Mouse (Mus musculus) ovary, postnatal 36 days (tissue): ENCODE measurements around the gene Polr1a.

Experiments
- DNase-seq: peaks from one replicate; pipeline ENCODE4 v3.0.0; 2022; ENCODE audit warnings: low spot score, mixed read lengths

Gene Polr1a

DNA sequence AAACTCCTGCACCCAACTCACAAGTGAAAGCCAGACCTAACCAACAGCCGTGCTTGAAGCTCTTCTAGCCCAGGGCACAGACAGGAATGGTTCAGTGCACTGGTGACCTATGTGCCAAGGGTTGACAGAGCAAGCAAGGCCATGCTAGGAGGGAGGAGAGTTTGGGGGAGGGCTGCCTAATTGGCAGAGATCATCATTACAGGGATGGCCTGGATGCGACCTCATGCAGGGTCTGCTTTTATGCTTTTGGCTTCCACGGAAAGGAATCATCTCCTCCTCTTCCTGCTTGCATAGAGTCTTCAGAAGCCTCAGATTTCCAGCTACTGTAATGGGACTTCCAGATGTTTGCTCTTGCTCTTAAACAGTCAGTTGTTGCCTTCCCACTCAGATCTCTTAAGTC is 40.9 kb downstream of the Polr1a start:
- DNase-seq: no peak

DNA sequence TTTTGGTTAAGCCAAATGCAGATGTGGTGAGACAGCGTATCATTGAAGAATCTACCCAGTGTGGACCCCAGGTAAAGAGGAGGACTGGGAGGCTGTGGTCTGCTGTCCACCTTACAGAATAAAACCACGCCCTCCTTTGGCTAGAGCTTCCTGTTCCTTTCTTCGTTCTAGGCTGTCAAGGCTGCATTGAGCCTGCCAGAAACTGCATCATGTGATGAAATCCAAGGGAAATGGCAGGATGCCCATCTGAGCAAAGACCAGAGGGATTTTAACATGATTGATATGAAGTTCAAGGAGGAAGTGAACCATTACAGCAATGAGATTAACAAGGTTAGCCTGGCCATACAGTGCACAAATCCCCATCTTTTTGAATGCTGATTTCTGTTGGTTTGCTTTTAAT is 41.7 kb downstream of the Polr1a start:
- DNase-seq: peak; percentile 46

DNA sequence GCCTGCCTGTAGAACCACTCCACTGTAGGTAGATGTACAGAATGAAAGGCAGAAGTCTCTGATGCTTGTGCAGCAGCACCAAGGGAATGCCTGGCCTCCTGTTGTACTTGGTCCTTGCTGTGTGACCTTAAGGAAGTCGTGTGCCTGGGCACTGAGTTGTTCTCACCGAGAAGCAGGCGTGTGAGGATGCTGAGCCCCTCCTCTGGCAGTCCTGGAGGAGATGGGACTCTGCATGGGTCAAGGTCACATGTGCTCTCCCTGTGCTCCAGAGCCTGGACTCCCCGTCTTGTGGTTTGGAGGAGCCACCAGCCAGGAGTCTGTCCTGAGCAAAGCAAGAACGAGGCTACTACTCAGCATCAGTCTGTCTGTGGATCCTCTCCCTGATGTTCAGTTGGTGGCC is 42.3 kb downstream of the Polr1a start:
- DNase-seq: no peak

DNA sequence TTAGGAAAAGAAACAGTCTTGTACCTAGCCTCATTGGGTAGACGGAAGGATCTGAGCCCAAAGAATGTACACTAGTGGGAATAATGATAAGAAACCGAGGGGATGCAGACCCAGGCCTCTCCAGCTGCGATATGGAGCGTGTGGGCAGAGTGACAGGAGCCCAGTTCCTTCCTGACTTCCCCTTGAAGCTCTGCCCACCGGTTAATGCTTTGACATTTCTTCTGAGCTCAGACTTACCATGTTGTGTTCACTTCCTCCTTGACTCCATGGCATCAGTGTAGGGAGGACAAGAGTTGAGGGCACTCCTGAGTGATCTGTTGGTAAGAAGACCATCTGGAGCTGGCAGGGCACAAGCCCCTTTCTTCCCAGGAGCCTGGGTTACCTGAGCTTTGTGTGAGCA is 53.3 kb downstream of the Polr1a start:
- no peak for DNase-seq

DNA sequence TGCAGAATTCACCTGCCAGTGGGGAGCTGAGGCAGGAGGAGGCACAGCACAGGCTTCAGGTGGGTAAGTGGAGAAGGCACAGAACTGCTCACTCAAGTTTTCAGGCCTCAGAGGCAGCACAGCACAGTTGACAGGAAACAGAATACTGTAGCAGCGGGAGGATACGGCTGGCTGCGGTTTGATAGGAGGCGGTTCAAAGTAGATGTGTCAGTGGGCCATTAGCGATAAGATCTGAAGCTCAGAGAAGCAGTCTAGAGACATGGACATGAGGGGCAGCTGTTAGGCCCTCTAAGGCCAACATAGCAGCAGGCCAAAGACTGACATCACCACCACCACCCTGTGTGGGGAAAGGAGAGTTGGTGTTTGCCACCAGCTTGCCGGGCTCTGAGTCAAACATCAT is 53.9 kb downstream of the Polr1a start:
- DNase-seq: no peak

DNA sequence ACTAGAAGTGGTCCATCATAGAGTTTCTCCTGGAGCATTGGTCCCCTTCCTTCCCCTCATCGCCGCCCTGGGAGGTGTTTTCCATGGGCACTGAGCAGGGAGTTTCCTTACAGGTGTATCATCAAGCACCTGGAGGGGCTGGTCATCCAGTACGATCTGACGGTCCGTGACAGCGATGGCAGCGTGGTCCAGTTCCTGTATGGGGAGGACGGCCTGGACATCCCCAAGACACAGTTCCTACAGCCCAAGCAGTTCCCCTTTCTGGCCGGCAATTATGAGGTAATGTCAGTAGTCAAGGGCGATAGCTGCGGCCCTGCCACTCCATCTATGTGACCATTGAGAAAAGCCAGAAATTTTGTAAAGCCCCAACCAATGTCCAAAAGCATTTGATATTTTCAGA is 54.7 kb downstream of the Polr1a start:
- DNase-seq: no peak

DNA sequence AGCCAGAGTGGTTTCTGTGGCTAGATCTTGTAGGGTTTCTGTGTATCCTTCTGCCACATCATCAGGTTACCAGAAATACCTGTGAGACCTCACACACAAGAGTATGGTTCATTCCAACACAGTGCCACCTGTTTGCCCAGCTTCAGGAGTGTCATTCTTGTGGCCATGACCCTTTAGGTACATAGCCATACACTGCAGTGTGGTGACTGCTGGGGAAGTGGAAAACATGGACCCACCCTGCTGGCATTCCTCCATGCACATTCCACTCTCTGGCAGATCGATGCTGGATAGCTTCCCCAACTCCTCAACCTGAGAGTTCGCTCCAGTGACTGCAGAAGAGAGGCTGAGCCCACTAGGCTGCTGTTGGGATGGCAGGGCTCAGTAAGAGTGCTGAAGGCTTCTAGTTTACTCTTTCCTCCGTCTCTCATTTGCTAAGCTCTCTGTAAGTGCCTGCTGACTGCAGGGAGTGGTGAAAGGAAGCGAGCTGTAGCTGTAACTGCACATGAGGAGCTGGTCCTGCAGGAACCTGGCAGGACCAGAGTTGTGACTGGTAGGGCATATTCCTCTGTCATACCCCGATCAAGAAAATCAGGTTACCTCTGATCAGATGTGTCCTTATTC is 57.9 kb downstream of the Polr1a start:
- no peak for DNase-seq

DNA sequence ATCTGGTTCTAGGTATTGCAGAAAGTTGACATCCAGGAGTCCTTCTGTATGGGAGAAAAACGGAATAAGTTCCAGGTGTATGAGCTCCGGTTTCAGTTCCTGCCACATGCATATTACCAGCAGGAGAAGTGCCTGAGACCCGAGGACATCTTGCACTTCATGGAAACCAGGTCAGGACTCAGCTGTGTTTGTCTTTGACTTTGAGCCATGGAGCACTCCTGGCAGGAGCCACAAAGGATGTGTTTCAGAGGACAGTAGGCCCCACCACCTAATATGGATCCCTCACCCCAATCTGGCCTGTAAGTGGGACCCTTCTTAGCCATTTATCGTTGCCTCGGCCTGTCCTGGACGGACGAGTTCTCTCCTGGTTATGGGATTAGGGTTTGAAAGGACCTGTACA is 59.0 kb downstream of the Polr1a start:
- DNase-seq: no peak

DNA sequence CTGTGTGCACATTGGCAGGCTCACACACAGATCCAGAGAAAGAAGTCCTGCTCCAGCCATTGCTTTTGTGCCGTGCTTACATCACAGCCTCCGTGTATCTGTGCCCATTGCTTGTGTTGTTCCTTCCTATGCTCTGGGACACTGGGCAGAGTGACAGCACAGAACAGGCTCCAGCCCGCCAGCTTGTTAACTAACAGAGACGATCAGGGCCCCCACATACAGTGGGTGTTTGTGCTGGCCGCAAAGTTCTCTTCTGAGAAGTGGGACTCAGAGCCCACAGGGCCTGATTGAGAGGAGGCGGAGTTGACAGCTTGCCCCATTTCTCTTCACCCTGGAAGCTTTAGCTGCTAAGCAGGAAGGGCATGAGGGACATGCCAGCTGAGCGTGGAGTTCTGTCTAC is 60.6 kb downstream of the Polr1a start:
- DNase-seq: no peak

DNA sequence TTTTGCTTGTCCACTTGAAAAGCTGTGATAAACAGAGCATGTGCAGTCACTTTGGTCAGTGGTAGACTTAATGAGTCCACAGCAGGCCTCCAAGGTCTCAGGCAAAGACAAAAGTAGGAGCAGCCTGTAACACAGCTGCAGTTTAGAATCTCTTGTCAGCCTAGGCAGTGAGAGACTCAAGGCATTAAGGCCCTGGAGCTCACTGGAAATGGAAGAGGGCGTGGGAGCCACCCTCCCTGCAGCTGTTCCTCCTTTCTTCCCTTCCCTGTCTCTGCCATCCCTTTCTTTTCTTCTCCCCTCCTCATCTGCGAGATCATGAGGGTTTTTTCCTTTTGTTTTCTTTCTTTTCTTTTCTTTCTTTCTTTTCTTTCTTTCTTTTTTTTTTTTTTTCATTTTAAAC is 61.3 kb downstream of the Polr1a start:
- DNase-seq: no peak

DNA sequence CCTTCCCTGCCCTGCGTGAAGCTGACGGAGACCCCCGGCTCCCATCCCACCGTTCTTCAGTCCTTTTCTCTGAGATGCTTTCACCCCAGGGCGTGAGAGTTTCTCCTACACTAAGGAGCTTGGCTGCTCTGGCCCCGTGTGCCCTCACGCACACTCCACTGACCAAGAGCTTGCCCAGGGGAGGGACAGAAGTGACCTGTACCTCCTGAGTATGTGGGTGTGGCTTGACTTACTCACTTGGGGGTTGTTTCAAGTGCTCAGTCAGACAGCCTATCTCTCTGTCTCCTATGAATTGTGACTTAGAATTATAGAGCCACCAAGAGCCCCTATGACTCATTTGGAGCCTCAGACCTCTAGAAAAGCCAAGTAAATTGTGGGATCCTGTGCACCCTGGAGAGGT is 67.7 kb downstream of the Polr1a start:
- no peak for DNase-seq

DNA sequence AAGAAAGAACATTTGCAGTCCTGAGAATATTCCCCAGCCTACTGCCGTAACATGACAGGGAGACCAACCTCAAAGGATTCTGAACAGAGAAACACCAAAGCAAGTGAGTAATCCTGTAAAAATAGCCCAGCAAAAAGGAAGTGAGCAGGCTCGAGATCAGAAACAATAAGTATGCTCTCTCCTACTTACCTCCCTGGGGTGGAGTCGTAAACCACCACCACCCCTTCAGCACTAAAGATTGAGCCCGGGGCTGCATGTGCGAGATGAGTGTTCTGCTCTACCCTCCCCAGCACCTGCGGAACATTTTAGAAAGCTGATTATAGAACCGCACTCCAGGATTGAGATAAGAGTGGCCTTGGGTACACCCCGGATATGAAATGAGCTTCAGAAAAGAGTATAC is 71.3 kb downstream of the Polr1a start:
- DNase-seq: no peak

DNA sequence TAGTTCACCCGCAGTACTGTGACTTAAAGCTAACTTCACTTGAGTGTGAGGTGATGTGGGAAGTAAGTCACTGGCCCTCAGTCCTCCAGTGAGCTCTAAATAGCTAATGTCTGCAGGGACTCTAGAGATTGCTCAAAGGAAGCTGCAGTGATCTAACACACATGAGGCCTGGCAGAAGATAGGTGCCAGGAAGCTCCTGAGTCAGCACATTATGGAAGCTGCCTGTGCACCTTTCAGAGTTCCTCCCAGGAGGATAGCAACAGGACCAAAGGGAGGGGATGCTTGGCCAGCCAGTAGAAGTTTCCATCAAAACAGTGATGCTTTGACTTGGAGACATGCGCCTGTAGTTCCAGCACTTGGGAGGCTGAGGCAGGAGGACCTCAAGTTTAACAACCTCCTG is 71.7 kb downstream of the Polr1a start:
- no peak for DNase-seq

DNA sequence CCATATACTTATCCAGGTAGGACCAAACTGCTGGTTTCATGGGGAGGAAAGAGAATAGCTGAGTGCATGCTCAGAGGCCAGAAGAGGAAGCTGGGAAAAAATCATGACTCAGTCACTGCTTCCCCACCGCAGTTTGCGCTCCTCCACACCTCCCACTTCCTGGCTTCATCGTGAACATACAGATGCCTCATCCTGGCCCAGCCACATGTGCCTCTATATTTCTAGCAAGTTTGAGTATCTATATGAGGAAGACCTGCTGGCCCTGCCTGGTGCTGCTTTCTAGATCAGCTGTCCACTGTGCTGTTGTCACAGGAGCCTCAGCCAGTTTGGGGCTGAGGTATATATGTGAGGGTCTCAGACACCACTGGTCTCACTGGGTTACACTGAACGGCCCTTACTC is 72.6 kb downstream of the Polr1a start:
- no peak for DNase-seq

DNA sequence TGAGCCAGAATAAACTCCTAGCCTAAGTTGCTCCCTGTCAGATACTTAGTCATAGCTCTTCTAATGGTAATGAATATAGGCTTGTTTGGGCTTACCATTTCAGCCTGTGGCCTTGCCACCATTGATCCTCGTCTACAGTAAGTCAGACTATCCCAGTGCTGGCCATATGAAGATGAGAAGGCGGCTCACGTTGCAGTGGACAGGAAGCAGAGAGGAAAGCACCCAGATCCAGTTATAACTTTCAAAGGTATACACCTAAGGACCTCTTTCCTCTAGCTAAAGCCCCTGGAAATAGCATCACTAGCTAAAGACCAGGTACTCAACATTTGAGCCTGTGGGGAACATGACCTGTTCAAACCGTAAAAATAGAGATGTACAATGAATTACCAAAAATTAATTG is 77.1 kb downstream of the Polr1a start:
- DNase-seq: no peak

DNA sequence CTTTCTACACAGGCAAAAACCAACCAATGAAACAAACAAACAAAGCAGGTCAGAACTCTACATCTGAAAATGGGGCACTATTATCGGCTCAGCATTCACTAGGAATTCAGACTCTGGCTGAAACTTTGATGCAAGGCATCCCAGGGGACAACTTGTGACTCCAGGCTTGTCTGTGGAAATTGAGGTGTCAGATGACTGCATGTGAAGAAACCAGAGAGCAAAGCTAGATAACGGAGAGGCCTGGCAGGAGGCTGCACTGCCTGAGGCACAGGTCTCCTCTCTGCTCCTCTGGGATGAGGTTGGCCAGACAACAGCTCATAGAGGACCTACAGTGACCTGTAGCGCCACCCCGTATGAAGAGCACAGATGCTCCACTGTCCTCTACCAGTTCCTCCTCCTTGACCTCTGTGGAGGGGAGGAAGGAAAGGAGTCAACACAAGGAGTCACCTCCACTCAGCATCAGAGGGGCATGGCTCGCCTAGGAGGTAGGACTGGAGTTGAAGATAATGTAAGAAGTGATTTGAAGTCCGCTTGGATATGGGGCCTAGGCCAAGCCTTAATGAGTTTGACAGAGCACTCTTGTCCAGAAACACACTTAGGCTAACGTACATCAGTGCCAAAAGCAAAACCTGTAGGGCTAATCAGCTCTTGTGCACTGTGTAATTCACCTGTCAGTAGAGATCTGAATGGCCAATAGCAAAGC is 78.8 kb downstream of the Polr1a start:
- no peak for DNase-seq

DNA sequence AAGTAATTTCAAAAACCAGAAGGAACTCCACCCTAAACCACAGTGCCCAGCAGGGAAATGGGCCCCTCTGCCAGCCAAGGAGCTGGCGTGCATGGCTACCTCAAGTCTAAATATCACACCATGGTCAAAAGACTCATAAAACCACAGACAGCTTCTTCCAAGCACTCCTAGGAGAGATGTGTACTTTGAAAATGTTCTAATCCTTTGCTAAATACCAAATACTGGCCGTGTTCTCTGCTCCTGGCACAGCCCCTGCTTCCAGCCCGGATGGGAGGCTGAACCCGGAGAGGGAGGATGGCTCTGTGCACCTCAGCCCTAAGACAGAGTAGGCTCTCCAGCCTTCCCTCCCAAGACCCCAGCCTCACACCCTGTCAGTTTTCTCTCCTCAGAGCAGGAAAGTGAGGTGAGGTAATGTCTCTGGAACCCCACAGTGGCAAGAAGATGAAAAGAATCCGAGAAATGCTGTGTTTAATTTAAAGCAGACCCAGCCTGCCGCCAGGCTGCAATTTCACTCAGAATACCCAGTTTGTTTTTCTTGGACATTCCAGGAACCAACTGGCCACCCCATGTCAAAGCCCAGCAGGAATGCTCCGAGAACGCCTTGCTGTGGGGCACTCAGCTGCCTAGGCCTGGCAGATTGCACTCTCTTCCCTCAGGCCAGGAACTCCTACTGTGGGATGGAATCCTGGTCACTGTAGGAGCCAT is 80.9 kb downstream of the Polr1a start:
- DNase-seq: no peak

DNA sequence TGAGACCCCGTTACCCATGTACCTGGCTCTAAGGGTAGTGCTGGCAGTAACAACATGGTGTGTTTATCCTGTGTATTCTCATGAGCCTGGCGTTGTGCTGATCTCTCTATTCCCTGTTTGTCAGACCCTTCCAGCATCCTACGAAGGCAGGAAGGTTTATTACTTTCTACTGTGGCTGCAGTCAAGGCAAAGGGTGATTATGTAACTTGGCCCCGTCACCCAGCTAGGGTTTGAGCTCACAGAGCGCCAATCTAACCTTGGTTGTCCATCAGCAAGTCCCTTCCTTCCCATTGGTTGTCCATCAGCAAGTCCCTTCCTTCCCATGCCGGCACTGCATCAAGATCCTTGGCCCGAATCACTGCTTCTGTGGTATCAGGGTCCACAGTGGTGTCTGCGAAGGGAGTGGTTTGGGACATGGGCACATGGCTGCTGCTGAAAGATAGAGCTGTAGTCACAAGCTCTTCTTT is 81.6 kb downstream of the Polr1a start:
- peak; percentile 52 for DNase-seq

DNA sequence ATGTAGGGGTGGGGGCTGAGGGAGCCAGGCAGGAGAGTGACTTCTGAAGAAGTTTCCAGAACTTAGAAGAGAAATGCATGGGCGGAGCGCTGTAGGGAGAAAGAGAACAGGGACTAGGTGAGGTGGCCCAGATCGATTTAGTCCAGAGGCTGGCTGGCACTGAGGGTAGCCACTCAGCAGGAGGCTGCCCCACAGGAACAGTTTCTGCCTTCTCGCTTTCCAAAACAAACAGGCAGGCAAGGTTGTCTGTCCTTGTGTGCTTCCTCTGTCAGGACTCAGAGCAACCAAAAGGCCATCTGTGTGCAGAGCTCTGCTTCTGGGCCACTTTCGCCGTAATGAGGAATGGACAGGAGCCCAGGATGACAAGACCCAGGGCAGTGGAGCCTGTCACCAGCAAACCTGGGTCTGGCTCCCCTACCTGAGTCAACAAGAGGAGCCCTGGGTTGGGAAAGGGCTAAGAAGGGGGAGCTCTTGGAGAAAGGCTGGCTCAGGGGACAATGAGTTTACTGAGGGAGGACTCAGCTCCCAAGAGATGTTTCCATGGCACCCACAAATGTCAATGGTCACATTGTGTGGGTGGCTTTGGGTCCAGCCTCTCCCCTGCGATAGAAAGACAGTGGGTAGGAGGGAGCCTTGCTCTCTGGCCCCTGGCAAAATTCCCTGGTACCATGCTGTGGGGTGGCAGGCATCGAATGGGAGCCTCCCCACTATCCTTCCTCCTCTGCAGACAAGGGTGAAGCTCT is 82.5 kb downstream of the Polr1a start:
- DNase-seq: peak; percentile 67

DNA sequence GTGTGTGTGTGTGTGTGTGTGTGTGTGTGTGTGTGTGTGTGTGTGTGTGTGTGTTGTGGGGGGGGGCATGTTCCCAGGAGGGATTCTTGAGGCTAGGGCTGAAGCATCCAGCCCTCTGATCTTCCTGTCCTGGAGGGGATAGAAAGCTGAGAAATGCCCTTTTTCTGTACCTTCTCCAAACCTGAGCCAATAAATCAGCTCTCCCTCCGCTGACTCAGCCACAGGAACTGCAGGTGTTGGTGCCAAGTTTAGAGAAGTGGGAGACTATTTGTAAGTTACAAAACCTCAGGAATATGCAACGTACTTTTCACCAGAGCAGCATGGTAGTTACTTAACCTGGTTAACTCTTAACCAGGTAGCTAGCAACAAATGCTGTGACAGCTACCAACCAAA is 83.1 kb downstream of the Polr1a start:
- DNase-seq: no peak

DNA sequence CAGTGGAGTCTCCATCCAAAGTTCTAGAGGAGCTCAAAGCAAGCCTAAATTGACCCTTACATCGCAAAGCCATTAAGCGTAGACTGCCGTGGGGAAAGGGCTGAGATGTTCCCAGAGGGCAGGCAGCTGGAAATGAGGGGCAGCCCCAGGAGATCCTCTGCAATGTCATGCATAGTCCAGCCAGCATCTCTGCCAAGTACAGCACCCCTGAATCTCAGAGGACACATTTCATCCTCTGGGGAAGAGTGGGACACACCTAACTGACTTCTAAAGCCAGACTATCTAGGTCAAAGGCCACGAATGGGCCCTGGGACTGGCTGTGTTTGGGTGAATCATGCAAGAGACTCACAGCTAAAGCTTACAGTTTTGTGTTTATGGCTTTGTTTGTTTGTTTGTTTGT is 85.2 kb downstream of the Polr1a start:
- DNase-seq: no peak

DNA sequence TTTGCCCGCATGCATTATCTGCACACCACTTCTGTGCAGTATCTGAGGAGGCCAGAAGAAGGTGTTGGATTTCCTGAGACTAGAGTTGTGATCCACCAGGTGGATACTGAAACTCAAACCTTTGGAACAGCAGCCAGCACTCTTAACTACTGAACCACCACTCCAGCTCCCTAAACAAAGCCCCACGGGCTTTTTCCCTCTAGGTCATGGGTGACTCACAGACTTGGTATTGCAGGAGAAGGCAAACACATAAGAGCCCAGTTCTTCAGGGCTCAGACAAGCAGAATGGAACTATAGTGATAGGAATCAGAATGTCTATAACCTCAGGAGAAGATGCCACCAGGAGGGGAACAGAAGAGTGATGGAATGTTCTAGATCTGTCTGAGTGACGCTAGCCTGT is 86.2 kb downstream of the Polr1a start:
- DNase-seq: no peak

DNA sequence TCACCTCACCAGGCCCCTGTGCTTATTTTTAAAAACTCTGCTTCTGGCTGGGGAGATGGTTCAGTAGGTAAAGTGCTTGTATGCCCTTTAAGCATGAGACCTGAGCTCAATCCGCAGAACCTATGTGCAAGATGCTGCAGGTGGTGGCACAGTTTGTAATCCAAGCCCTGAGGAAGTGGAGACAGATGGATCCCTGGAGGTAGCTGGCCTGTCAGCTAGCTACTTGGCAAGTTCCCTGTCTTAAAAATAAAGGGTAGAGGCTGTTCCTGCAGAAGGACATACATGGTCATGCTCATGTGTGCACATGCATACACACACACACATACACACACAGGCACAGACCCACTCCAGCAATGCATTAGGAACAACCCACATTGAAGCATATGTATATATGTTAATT is 88.4 kb downstream of the Polr1a start:
- no peak for DNase-seq
